Mouse (Mus musculus): ENCODE data around the gene Stn1.

DNA sequence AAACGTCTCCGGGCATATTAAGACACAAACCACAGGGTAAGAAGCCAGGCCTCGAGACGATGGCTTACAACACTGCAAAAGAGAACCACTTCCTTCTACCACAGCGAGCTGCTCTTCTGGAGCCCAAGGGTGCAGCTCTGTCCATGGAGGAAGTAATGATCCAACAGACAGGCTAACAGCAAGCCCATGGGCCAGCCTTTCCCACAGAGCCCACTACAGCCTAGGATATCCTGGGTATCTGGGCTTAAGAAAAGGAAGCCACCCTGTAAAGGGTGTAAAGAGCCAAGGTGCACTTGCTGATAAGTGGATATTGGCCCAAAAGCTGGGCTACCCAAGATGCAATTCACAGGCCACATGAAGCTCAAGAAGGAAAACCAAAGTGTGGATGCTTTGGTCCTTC, 6.0 kb downstream of the Stn1 start:
- TF ChIP-seq POLR2A (IDR thresholded peaks at IDR 0.05; ENCODE audit: low read depth, low read length) (no peak), CTCF (IDR thresholded peaks at IDR 0.05; ENCODE audit: borderline replicate concordance, insufficient read depth, low read length) (no peak)

Data from embryonic fibroblast, embryonic 13.5 days (primary cell).